Mouse (Mus musculus) embryonic fibroblast, embryonic 13.5 days (primary cell): Measurements from ENCODE around the gene Glt8d2. TPM values are rescaled to one million over a fixed set of nuclear protein-coding genes. Genes with fewer than 3 reads are reported as not detected.

Source experiments
- H3K27ac ChIP-seq: 2 replicates; pipeline ENCODE4 v1.5.1; 2012; ENCODE audit warnings: low read length, control low read depth, inconsistent platforms; ENCODE audit not compliant: insufficient read depth
- H3K4me1 ChIP-seq: 2 replicates; pipeline ENCODE4 v1.6.1; 2011; ENCODE audit warnings: low read length; ENCODE audit not compliant: control insufficient read depth, insufficient read depth
- H3K4me3 ChIP-seq: 2 replicates; pipeline ENCODE4 v1.5.1; 2011; ENCODE audit warnings: mild to moderate bottlenecking, control low read depth, low read length; ENCODE audit not compliant: insufficient read depth
- CTCF ChIP-seq: IDR thresholded peaks from 2 replicates; pipeline ENCODE4 v1.5.1; 2011; ENCODE audit warnings: mild to moderate bottlenecking, control low read depth, low read length, moderate library complexity, borderline replicate concordance; ENCODE audit not compliant: insufficient read depth
- POLR2A ChIP-seq: IDR thresholded peaks from 2 replicates; pipeline ENCODE4 v1.6.1; 2011; ENCODE audit warnings: low read depth, mild to moderate bottlenecking, control low read depth, low read length, moderate library complexity
- polyA plus RNA-seq: library from polyadenylated mRNA; stranded (reverse); fragments of >200 nt; gene quantifications from 2 replicates; pipeline ENCODE4 v1.2.4, GENCODE M21; 2011; ENCODE audit warnings: low read depth; ENCODE audit not compliant: missing spikeins, insufficient read length

Glt8d2 gene
- polyA plus RNA-seq = 6.2 and 10.4 TPM in 2 replicates

DNA sequence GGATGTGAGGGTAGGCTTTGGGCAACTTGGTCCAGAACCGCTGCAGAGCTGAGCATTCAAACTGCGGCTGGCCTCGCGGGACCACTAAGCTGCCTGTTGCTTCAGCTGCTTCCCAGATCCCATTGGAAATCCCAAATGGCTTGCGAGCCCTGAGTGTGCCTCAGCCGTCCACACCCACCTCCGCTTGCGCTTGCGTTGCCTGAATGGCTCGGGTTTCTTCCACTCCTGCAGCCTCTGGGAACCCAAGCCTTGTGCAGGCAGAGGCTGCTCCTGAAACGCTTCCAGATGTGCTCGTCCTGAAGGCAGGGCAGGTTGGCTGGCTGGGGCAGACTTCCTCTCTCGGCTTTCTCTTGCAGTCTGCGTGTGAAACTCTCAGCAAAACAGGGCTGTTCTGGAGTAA, at the start of gene Glt8d2:
Glt8d2 (minus strand) TSS at position 157 of the 400 bp plus-strand sequence.
- Histone ChIP-seq H3K27ac (peak within 1 kb of the TSS; percentile 75), H3K4me1 (peaks cover 10% of the 10 kb centered on the region), H3K4me3 (peak within 1 kb of the TSS; percentile 6; the same call in 1 of the 2 replicates)
- TF ChIP-seq POLR2A (peak; percentile 51; the same call in 1 of the 2 replicates), CTCF (no peak)

DNA sequence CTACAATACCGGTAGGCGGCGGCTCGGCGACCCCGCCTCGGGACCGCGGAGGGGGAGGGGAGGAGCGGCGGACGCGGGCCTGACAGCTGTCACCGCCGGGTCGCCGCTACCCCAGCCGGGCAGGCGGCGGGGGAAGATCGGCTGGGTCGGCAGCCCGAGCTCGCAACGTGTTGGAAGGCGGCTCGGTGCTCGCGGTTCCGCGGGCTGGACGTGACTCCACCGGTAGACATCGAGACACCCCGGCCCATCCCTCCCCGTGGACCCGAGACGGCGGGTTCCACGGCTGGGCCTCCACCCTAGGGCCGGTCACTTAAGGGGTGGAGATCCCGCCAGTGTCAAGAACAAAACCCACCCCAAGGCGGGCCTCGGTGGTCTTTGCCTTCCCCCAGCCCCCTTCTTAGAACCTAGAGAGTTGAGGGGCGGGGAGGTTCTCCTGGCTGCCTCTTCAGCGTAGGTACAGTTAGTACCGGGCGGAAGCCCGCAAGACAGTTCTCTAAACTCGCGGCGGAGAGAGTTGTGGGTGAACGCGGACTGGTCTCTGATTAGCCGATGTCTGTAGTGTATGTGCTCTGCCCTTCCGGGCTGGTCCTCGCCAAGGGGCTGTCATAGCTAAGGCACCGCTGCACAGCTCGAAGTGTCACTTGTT, 9.0 kb upstream of the Glt8d2 start:
- H3K4me3 ChIP-seq = peak overlapping the region; percentile 87
- H3K27ac ChIP-seq = peak overlapping the region; percentile 36; the same call in 1 of the 2 replicates
- H3K4me1 ChIP-seq = peaks cover 4% of the 10 kb centered on the region; the same call in 1 of the 2 replicates
- TF ChIP-seq CTCF = no peak
- 0 out of 2 replicates have a peak, but pooled peaks have one; percentile 12 for TF ChIP-seq POLR2A

- Histone ChIP-seq H3K4me1 (peaks cover 4% of the 10 kb centered on the region; the same call in 1 of the 2 replicates), H3K27ac (peak overlapping the region; percentile 36), H3K4me3 (peak overlapping the region; percentile 87)
- TF ChIP-seq CTCF = no peak
- peak; percentile 80 for TF ChIP-seq POLR2A
These were observed 8.3 kb upstream of the Glt8d2 start for GRCm38 (mm10) chr10:82698712-82699261.

DNA sequence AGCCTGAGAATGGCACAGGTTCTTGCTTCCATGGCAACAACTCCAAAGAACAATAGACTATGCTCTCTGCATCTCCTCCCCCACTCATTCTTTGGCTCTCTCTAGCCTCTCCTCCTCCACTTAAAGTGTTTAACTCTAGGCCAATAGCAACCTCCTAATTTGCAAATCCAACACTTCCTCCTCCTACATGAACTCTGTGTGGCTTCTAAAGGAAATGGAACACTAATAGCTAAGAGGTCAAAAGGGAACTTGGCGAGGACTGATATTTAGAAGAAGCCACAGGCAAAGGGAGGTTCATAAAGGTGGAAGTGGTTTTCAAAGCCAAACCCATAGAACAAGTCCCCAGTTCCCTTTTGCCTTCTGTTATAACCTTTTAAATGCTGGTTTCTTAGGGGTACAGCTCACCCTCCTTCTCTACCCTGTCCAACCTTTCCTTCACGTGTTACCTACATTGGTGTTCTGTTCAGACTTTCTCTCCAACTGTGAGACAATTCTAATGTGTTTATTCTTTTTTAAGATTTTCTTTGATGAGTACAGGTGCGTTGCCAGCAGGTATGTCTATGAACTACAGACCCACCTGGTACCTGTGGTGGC, 7.0 kb upstream of the Glt8d2 start:
- H3K4me1 ChIP-seq = peaks cover 4% of the 10 kb centered on the region; the same call in 1 of the 2 replicates
- no peak overlapping the region for H3K27ac ChIP-seq
- no peak overlapping the region for H3K4me3 ChIP-seq
- TF ChIP-seq POLR2A = no peak

- Histone ChIP-seq H3K27ac (no peak overlapping the region), H3K4me1 (peaks cover 4% of the 10 kb centered on the region), H3K4me3 (no peak overlapping the region)
- TF ChIP-seq POLR2A = no peak
- TF ChIP-seq CTCF = no peak
These were observed 6.1 kb upstream of the Glt8d2 start for GRCm38 (mm10) chr10:82696453-82697079.

- TF ChIP-seq CTCF (no peak), POLR2A (no peak)
These were observed 5.5 kb upstream of the Glt8d2 start, which contains the start of gene Hcfc2 for GRCm38 (mm10) chr10:82695956-82696355. Hcfc2 (plus strand) TSS chr10:82696160.

DNA sequence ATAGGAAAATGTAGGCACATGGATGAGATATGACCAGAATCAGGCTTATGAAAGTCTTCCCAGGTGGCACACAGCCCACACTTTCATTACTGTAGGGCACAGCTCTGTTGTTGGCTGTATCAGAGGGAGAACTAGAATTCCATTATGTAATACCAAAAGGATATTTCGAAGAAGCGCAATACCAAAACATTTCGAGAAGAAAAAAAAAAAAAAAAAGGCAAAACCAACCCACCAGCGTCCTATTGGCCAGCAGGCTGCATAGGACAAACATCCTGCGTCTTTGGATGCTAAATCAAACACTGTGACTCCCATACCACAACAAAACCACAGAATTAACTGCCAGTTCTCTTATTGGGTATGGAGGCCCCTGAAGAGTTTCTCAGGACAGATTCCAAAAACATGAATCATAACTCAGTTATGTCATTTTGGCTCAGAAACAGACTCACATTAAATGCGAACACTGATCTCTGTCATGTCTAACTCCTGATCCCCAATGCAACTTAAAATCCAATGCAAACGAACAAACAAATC, 704 bp downstream of the Glt8d2 start:
- Histone ChIP-seq H3K4me1 (peaks cover 10% of the 10 kb centered on the region), H3K27ac (peak overlapping the region; percentile 75)

More at GRCm38 (mm10) chr10:82695956-82696355, 5.5 kb upstream of the Glt8d2 start, which contains the start of gene Hcfc2:
- Histone ChIP-seq H3K4me3 (no peak within 1 kb of the TSS), H3K27ac (no peak within 1 kb of the TSS), H3K4me1 (peaks cover 8% of the 10 kb centered on the region)

DNA sequence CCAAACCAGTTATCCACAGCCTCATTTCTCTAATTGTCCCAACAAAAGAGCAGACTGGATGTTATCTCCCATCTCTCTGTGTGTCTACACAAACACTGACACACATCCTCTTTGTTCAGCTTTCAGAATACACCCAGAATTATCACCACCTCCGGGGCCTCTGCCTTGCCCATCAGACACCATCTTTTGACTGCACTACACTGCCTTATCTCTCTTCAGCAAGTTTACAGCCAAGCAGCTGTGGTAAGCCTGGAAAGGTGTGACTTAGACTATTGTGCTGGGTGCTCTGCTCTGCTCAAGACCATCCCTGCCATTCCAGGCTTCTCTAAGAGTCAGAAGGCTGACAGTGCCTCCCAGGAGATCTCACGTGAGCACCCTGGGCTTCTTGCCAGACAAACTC, 5.0 kb downstream of the Glt8d2 start:
- Histone ChIP-seq H3K27ac (no peak overlapping the region), H3K4me1 (peaks cover 4% of the 10 kb centered on the region; the same call in 1 of the 2 replicates), H3K4me3 (no peak overlapping the region)
- no peak for TF ChIP-seq POLR2A

More for the DNA sequence above, 704 bp downstream of the Glt8d2 start:
- H3K4me3 ChIP-seq = peak overlapping the region; percentile 6; the same call in 1 of the 2 replicates
- TF ChIP-seq CTCF = no peak
- no peak for TF ChIP-seq POLR2A

GRCm38 (mm10) chr10:82681639-82682038, 8.8 kb downstream of the Glt8d2 start:
- no peak overlapping the region for H3K27ac ChIP-seq
- no peak for TF ChIP-seq CTCF
- no peak for TF ChIP-seq POLR2A
- no peaks in the 10 kb centered on the region for H3K4me1 ChIP-seq
- no peak overlapping the region for H3K4me3 ChIP-seq
